In genomic region chr4:14025719-14026118, GRCm38 (mm10) we compare ENCODE assay signal across 28 mouse cellular contexts.
DNase-seq lines count a peak whose midpoint lies in the region; ATAC-seq and TF ChIP-seq lines count a peak whose summit lies in the region.
"Had no signal": no experiment of that assay in that cellular context is flagged by ENCODE, and none has a peak within 500 bp of the region (broad histone marks: within the 10 kb centered on the region; RNA-seq: fewer than 3 reads in every experiment).

No protein-coding gene starts in this region.

- TF ChIP-seq POLR2A in brain, embryonic 14.5 days (IDR thresholded peaks at IDR 0.05; ENCODE audit: borderline replicate concordance, extremely low read depth, insufficient read depth, insufficient read length, poor library complexity, severe bottlenecking) = no peak

- no peaks in the 10 kb centered on the region for H3K36me3 ChIP-seq in hindbrain, embryonic 12.5 days
- H3K36me3 ChIP-seq in hindbrain, postnatal 0 days (ENCODE audit: insufficient read depth, low read length) = no peaks in the 10 kb centered on the region
- no peaks in the 10 kb centered on the region for H3K36me3 ChIP-seq in neural tube, embryonic 13.5 days
- H3K36me3 ChIP-seq: embryonic facial prominence, embryonic 13.5 days; forebrain, embryonic 10.5 days; heart, embryonic 12.5 days; liver, embryonic 12.5 days had no signal

- peak; percentile 74 for DNase-seq in brain, embryonic 14.5 days (ENCODE audit: low read depth)
- peak; percentile 20 for DNase-seq in hindbrain, postnatal 0 days (ENCODE audit: low spot score)
- no peak for DNase-seq in adipocyte (ENCODE audit: low spot score)
- DNase-seq in spleen, postnatal 36 days (ENCODE audit: low spot score in 2 of 2) = no peak
- no peak for DNase-seq in gastrocnemius, postnatal 10 days
- DNase-seq: adrenal gland, postnatal 10 days; B cell, adult 2 months; cerebellum, adult 11 months; cerebellum, adult 9-10 months; gastrocnemius, adult 2 months; heart, adult 2 months; heart, postnatal 4 days; kidney, adult 8-10 months; kidney, postnatal 4 days; left cerebral cortex, postnatal 4 days; liver, postnatal 0 days; lung, postnatal 4 days; right cerebral cortex, postnatal 25 days; thymus, postnatal 14 days had no signal

- H3K4me2 ChIP-seq in hindbrain, embryonic 12.5 days (replicated peaks) = no peak overlapping the region
- H3K4me2 ChIP-seq in hindbrain, postnatal 0 days (ENCODE audit: low read depth, low read length) = no peak overlapping the region
- no peak overlapping the region for H3K4me2 ChIP-seq in neural tube, embryonic 13.5 days
- H3K4me2 ChIP-seq: embryonic facial prominence, embryonic 13.5 days; heart, embryonic 12.5 days; liver, embryonic 12.5 days had no signal

- H3K4me3 ChIP-seq in hindbrain, embryonic 12.5 days = no peak overlapping the region
- no peak overlapping the region for H3K4me3 ChIP-seq in hindbrain, postnatal 0 days (ENCODE audit: low read length)
- H3K4me3 ChIP-seq in neural tube, embryonic 13.5 days = no peak overlapping the region
- H3K4me3 ChIP-seq: embryonic facial prominence, embryonic 13.5 days; forebrain, embryonic 10.5 days; gastrocnemius, adult 2 months; heart, adult 2 months; heart, embryonic 12.5 days; liver, embryonic 12.5 days; megakaryocyte, embryonic 14.5 days had no signal

- H3K27ac ChIP-seq in hindbrain, embryonic 12.5 days = peak overlapping the region; percentile 66; the same call in 1 of the 2 replicates
- 0 out of 2 replicates have a peak overlapping the region, but pooled peaks have one; percentile 20 for H3K27ac ChIP-seq in hindbrain, postnatal 0 days
- H3K27ac ChIP-seq in neural tube, embryonic 13.5 days (replicated peaks) = peak overlapping the region; percentile 52
- H3K27ac ChIP-seq: embryonic facial prominence, embryonic 13.5 days; forebrain, embryonic 10.5 days; gastrocnemius, adult 2 months; heart, adult 2 months; kidney, postnatal 0 days; liver, embryonic 12.5 days had no signal

- ATAC-seq in hindbrain, embryonic 12.5 days (ENCODE audit: low FRiP score) = peak; percentile 83
- ATAC-seq in hindbrain, postnatal 0 days = peak; percentile 32; the same call in 1 of the 2 replicates
- ATAC-seq in neural tube, embryonic 13.5 days (ENCODE audit: low read depth) = peak; percentile 88
- ATAC-seq: forebrain, embryonic 16.5 days; liver, embryonic 12.5 days; liver, postnatal 0 days had no signal

- WGBS in hindbrain, embryonic 12.5 days = 67% methylated on average over 5 of the region's 5 CpGs
- 68% methylated on average over 5 of the region's 5 CpGs for WGBS in hindbrain, postnatal 0 days
- WGBS in neural tube, embryonic 13.5 days = 46% methylated on average over 5 of the region's 5 CpGs

- H3K4me1 ChIP-seq in hindbrain, embryonic 12.5 days = peaks cover 2% of the 10 kb centered on the region; the same call in 1 of the 2 replicates
- no peaks in the 10 kb centered on the region for H3K4me1 ChIP-seq in hindbrain, postnatal 0 days (ENCODE audit: insufficient read depth, low read length)
- peaks cover 28% of the 10 kb centered on the region for H3K4me1 ChIP-seq in neural tube, embryonic 13.5 days (replicated peaks)
- H3K4me1 ChIP-seq: forebrain, embryonic 10.5 days; heart, embryonic 12.5 days; liver, embryonic 12.5 days; megakaryocyte, embryonic 14.5 days had no signal

- no peak overlapping the region for H3K9ac ChIP-seq in hindbrain, embryonic 12.5 days
- H3K9ac ChIP-seq in hindbrain, postnatal 0 days (replicated peaks; ENCODE audit: low read length) = no peak overlapping the region
- H3K9ac ChIP-seq in neural tube, embryonic 13.5 days = no peak overlapping the region
- H3K9ac ChIP-seq: embryonic facial prominence, embryonic 13.5 days; heart, embryonic 12.5 days; liver, embryonic 12.5 days; liver, postnatal 0 days had no signal

- H3K9me3 ChIP-seq in hindbrain, embryonic 12.5 days (replicated peaks) = no peaks in the 10 kb centered on the region
- no peaks in the 10 kb centered on the region for H3K9me3 ChIP-seq in hindbrain, postnatal 0 days (ENCODE audit: low read length)
- no peaks in the 10 kb centered on the region for H3K9me3 ChIP-seq in neural tube, embryonic 13.5 days
- H3K9me3 ChIP-seq: embryonic facial prominence, embryonic 13.5 days; forebrain, embryonic 10.5 days; heart, embryonic 12.5 days; liver, embryonic 12.5 days; megakaryocyte, embryonic 14.5 days had no signal

- TF ChIP-seq CTCF in brain, embryonic 14.5 days (IDR thresholded peaks at IDR 0.05; ENCODE audit: borderline replicate concordance, extremely low read depth, insufficient read depth, insufficient read length) = no peak
- TF ChIP-seq CTCF in hindbrain, postnatal 0 days (IDR thresholded peaks at IDR 0.05; ENCODE audit: low read depth) = no peak

- no peaks in the 10 kb centered on the region for H3K27me3 ChIP-seq in hindbrain, embryonic 12.5 days
- H3K27me3 ChIP-seq in hindbrain, postnatal 0 days (ENCODE audit: insufficient read depth, low read length) = no peaks in the 10 kb centered on the region
- no peaks in the 10 kb centered on the region for H3K27me3 ChIP-seq in neural tube, embryonic 13.5 days
- H3K27me3 ChIP-seq: embryonic facial prominence, embryonic 13.5 days; heart, embryonic 12.5 days; liver, embryonic 12.5 days; megakaryocyte, embryonic 14.5 days had no signal

Comparison
In these comparisons a context has a peak if more than half of its experiments do, and no peak if none do; other contexts are left out.
1. DNase-seq: peak in brain, embryonic 14.5 days (single experiment) and hindbrain, postnatal 0 days (single experiment); none in adipocyte (single experiment), spleen, postnatal 36 days (0 of 2) and gastrocnemius, postnatal 10 days (single experiment).
2. ATAC-seq: peak in every context shown above with its lines; median percentile 88 in neural tube, embryonic 13.5 days; 83 in hindbrain, embryonic 12.5 days; 32 in hindbrain, postnatal 0 days.
3. Peak in every context shown above with its lines, with median percentiles within 50 percentile points of each other: H3K27ac ChIP-seq.